Mouse (Mus musculus): ENCODE data around the gene Mgat5. TPM values are rescaled to one million over a fixed set of nuclear protein-coding genes. Genes with fewer than 3 reads are reported as not detected.

Mgat5 gene
- polyA plus RNA-seq, 1 experiment from 2014 or later: 5.9 TPM

DNA sequence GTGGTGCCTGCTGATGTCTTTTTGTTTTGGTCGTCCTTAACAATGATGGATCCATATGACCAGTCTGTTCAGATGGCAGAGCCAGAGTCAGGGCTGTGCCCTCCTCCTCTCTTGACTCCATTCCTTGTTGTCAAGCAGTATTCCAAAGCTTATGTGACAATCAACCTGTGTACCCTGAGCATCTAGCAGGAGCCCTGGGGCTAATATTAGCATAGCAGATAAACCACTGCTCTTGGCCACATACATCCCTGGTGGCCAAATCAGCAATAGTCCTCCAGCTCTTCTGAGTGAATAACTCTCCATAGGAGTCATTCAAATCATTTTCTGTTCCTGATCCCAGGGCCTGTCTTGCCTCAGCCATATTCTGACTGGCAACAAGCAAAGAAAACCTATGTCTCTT is 211.1 kb downstream of the Mgat5 start:
- Histone ChIP-seq H3K9me3 (no peaks in the 10 kb centered on the region), H3K9ac (no peak overlapping the region), H3K4me3 (replicated peaks) (no peak overlapping the region), H3K27ac (no peak overlapping the region), H3K27me3 (replicated peaks) (no peaks in the 10 kb centered on the region), H3K4me1 (replicated peaks) (no peaks in the 10 kb centered on the region; the same call in 1 of the 2 replicates), H3K36me3 (peaks cover 13% of the 10 kb centered on the region; the same call in 1 of the 2 replicates), H3K4me2 (replicated peaks) (no peak overlapping the region)
- ATAC-seq: no peak
- 90% methylated on average over 1 of the region's 1 CpGs for WGBS

DNA sequence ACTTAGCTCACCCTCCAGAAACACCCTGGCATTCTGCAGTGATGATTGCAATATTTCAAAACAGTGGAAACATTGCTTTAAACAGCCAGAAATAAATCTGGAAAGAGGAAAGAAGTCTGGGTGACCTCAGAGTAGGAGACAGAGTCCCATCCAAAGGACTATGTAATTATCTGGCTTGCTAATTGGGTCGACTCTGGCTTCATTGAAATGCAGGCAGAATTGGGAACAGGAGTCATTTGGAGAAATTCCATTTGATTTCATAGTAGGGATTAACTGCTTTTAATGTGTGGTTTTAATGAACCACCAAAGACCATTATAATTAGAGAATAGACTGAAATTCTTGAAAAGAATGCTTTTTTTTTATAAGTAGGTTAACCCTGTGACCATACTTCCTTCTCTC is 212.2 kb downstream of the Mgat5 start:
- no peak overlapping the region for H3K4me2 ChIP-seq (replicated peaks)
- H3K4me1 ChIP-seq (replicated peaks): no peaks in the 10 kb centered on the region; the same call in 1 of the 2 replicates
- no peaks in the 10 kb centered on the region for H3K9me3 ChIP-seq
- H3K27ac ChIP-seq: no peak overlapping the region
- no peak overlapping the region for H3K9ac ChIP-seq
- WGBS: 80% methylated on average over 1 of the region's 1 CpGs
- peaks cover 12% of the 10 kb centered on the region; the same call in 1 of the 2 replicates for H3K36me3 ChIP-seq
- H3K27me3 ChIP-seq (replicated peaks): no peaks in the 10 kb centered on the region
- no peak for ATAC-seq
- no peak overlapping the region for H3K4me3 ChIP-seq (replicated peaks)

DNA sequence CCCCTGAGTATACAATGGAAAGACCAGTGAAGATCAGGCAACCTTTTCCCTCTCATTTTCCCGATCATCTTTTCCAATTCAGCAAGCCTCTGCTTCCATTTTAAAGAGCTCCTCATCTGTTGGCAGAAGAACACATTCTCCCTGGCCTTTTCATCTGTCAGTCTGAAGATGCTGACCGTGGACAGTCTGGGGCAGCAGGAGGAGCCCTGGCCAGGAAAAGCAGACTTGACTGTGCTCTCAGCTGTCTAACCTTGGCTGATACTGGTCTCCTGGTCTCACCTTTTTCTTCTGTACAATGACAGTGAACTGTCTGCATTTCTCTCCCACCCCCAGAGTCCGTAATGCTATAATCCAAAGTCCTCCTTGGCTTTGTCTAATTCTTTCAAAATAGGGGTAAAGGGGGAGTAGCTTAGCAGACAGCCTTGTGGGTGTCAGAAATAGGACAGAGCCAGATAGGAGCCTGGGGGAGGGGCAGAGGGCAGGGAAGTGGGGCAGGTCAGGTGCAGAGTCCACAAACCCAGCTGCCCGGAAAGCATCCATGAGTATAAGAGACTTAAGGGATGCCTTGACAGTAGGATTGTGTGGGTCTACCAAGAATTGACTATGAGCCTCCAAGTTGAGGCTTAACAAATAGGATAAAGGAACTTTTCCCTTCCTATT is 214.2 kb downstream of the Mgat5 start:
- Histone ChIP-seq H3K9ac (no peak overlapping the region), H3K4me1 (replicated peaks) (no peaks in the 10 kb centered on the region; the same call in 1 of the 2 replicates), H3K36me3 (0 out of 2 replicates have a peak, but pooled peaks cover 3% of the 10 kb centered on the region), H3K9me3 (no peaks in the 10 kb centered on the region), H3K4me2 (replicated peaks) (no peak overlapping the region), H3K27ac (no peak overlapping the region), H3K27me3 (replicated peaks) (no peaks in the 10 kb centered on the region), H3K4me3 (replicated peaks) (no peak overlapping the region)
- ATAC-seq: no peak
- WGBS: 80% methylated on average over 4 of the region's 4 CpGs

DNA sequence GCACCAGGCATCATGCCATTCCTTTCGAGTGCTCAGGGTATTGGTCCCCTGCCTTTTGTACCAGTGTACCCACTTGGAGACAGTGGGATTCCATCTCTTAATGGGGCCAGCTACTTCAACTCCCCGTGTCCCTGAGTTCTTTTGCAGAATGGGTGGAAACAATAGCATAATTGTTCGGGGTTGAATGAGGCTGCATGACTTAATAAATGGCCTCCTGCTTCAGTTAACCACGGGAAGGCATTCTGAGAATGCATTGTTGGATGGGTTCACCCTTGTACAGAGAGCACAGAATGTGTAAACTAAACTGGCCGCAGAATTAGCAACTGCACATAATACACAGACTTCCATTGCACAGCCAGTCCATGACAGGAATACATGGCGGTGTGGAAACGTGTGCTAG is 214.8 kb downstream of the Mgat5 start:
- Histone ChIP-seq H3K4me1 (replicated peaks) (no peaks in the 10 kb centered on the region; the same call in 1 of the 2 replicates), H3K27me3 (replicated peaks) (no peaks in the 10 kb centered on the region), H3K4me3 (replicated peaks) (no peak overlapping the region), H3K36me3 (0 out of 2 replicates have a peak, but pooled peaks cover 3% of the 10 kb centered on the region), H3K27ac (no peak overlapping the region), H3K9ac (no peak overlapping the region), H3K4me2 (replicated peaks) (no peak overlapping the region), H3K9me3 (no peaks in the 10 kb centered on the region)
- no peak for ATAC-seq
- WGBS: 60% methylated on average over 7 of the region's 7 CpGs

DNA sequence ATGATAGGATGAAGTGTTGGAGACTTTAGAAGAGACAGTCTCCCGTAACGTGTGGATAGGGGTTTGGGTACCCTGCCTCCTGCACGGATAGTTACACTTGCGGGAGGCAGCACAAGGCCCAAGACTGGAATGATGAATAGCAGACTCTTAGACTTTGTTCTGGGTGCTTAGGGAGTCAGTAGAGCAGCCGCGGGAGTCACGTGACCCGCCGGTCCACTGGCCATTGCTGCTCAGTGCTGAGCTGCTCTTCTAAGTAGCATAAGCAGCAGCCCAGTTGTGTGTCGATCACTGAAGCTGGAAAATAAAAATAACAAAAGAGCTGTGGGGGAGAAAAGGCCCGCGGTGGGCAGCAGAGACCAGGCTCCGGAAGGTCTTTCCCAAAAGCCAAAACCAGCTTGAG is 215.6 kb downstream of the Mgat5 start:
- peak; percentile 59 for ATAC-seq
- H3K36me3 ChIP-seq: 0 out of 2 replicates have a peak, but pooled peaks cover 3% of the 10 kb centered on the region
- H3K4me2 ChIP-seq (replicated peaks): no peak overlapping the region
- H3K9me3 ChIP-seq: no peaks in the 10 kb centered on the region
- H3K27me3 ChIP-seq (replicated peaks): no peaks in the 10 kb centered on the region
- H3K9ac ChIP-seq: no peak overlapping the region
- peaks cover 3% of the 10 kb centered on the region; the same call in 1 of the 2 replicates for H3K4me1 ChIP-seq (replicated peaks)
- peak overlapping the region; percentile 56; the same call in 1 of the 2 replicates for H3K27ac ChIP-seq
- 51% methylated on average over 13 of the region's 13 CpGs for WGBS
- H3K4me3 ChIP-seq (replicated peaks): no peak overlapping the region

DNA sequence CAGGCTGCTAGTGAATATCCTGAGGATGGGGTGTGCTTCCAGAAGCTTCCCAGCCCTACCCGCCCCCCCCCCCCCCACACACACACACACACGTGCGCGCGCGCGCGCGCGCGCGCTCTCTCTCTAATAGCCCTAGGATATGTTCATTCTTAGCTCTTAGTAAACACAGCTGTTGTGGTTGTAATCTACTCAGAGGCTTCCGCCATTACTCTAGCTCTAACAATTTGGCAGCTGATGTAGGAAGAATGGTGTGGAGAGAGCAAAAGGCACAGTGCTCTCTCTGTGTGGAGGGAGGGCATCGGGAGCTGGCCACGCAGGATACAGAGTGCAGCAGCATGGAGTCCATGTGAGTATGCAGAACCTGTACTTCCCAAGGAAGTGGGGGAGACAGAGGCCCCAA is 216.0 kb downstream of the Mgat5 start:
- Histone ChIP-seq H3K27ac (peak overlapping the region; percentile 56; the same call in 1 of the 2 replicates), H3K27me3 (replicated peaks) (no peaks in the 10 kb centered on the region)
- peak; percentile 63 for ATAC-seq

DNA sequence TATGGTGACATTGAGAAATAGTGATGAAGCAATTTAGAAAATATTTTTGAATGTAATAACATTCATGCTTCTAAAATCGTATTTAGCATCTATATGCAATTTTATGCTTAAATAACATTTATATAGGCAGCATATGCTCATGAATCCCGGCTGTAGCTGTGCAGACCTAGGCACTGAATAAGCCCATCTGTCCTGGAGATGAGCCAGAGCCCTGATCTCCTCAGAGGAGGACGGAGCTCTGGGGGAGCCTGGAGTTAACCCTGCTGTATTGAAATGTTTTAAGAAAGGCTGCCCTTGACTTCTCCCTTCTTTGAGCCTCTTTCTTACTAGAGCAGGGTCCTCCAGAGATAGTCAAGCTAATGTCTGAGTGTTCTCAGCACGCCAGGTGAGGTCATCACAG is 217.8 kb downstream of the Mgat5 start:
- H3K9me3 ChIP-seq: no peaks in the 10 kb centered on the region
- ATAC-seq: no peak
- no peak overlapping the region for H3K4me2 ChIP-seq (replicated peaks)
- no peaks in the 10 kb centered on the region for H3K27me3 ChIP-seq (replicated peaks)
- 61% methylated on average over 4 of the region's 4 CpGs for WGBS
- H3K27ac ChIP-seq: no peak overlapping the region
- H3K36me3 ChIP-seq: 0 out of 2 replicates have a peak, but pooled peaks cover 3% of the 10 kb centered on the region
- no peak overlapping the region for H3K9ac ChIP-seq
- H3K4me3 ChIP-seq (replicated peaks): no peak overlapping the region
- peaks cover 3% of the 10 kb centered on the region; the same call in 1 of the 2 replicates for H3K4me1 ChIP-seq (replicated peaks)

More for the DNA sequence above, 216.0 kb downstream of the Mgat5 start:
- Histone ChIP-seq H3K9ac (no peak overlapping the region), H3K9me3 (no peaks in the 10 kb centered on the region), H3K4me1 (replicated peaks) (peaks cover 3% of the 10 kb centered on the region; the same call in 1 of the 2 replicates), H3K36me3 (0 out of 2 replicates have a peak, but pooled peaks cover 3% of the 10 kb centered on the region), H3K4me3 (replicated peaks) (no peak overlapping the region), H3K4me2 (replicated peaks) (no peak overlapping the region)
- 38% methylated on average over 15 of the region's 15 CpGs for WGBS

DNA sequence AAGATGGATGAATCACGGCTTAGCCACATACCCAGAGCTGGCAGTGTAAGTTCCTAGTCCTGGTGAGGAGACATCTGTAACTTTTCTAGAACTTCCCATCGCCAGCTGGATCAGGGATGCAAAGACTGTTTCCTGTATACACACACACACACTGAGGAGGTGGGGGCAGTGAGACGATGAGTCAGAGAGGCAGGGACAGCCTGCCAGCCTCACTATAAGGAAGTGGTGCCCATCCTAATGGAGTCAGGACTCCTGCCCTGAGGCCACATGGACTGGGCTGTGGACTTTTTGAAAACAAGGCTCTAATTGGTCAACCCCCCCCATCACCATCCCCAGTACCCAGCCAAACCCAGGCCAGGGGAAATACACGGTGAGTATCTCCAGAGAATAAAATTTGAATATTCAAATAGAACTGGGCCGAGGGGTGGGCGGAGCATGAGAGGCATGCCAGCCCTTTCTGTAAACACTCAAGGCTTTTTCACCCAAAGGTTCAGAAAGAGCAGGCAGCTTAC is 220.3 kb downstream of the Mgat5 start:
- ATAC-seq: peak; percentile 85
- no peaks in the 10 kb centered on the region for H3K27me3 ChIP-seq (replicated peaks)
- H3K4me1 ChIP-seq (replicated peaks): peaks cover 3% of the 10 kb centered on the region; the same call in 1 of the 2 replicates
- no peak overlapping the region for H3K27ac ChIP-seq
- no peak overlapping the region for H3K4me3 ChIP-seq (replicated peaks)
- H3K4me2 ChIP-seq (replicated peaks): no peak overlapping the region
- WGBS: 28% methylated on average over 6 of the region's 6 CpGs
- no peaks in the 10 kb centered on the region for H3K9me3 ChIP-seq
- no peaks in the 10 kb centered on the region for H3K36me3 ChIP-seq
- H3K9ac ChIP-seq: no peak overlapping the region

DNA sequence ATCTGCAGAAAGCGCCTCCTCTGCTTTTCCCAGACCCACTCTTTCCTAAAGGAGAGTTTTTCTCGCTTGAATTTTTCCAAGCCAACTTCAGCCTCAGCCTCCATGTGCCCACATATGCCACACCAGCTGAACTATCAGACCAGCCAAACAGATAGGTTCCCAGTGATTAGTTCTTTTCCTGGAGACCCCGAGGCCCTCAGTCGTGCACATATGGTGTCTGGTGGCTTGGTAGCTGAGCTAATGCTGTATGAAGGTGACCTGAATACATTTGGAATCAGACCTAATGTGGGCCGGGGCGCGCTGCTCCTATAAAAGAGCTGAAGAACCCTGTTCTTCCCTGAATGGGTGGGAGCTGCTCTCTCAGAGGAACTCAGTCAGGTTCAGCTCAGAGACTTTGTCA is 225.5 kb downstream of the Mgat5 start:
- Histone ChIP-seq H3K9ac (no peak overlapping the region), H3K27me3 (replicated peaks) (no peaks in the 10 kb centered on the region)
- WGBS: 91% methylated on average over 7 of the region's 7 CpGs

DNA sequence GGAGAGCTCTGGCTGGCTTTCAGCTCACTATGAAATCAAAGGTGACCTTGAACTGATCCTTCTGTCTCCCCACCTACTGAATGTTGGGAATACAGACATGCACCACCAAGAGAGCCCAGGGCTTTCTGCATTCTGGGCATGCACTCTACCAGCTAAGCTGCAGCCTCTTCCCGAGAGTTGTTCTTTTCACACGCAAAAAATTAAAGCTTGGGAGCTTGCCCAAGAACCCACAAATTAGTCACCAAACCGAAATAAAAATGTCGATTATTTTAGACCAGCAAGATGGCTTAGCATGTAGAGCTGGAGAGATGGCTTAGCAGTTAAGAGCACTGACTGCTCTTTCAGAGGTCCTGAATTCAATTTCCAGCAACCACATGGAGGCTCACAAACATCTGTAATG is 230.0 kb downstream of the Mgat5 start:
- H3K4me2 ChIP-seq (replicated peaks): no peak overlapping the region
- H3K4me1 ChIP-seq (replicated peaks): peaks cover 3% of the 10 kb centered on the region; the same call in 1 of the 2 replicates
- H3K4me3 ChIP-seq (replicated peaks): no peak overlapping the region
- no peak overlapping the region for H3K9ac ChIP-seq
- no peak for ATAC-seq
- WGBS: 83% methylated on average over 4 of the region's 4 CpGs
- no peaks in the 10 kb centered on the region for H3K27me3 ChIP-seq (replicated peaks)
- no peaks in the 10 kb centered on the region for H3K9me3 ChIP-seq
- no peaks in the 10 kb centered on the region for H3K36me3 ChIP-seq
- H3K27ac ChIP-seq: no peak overlapping the region

More for the DNA sequence above, 225.5 kb downstream of the Mgat5 start:
- Histone ChIP-seq H3K4me1 (replicated peaks) (peaks cover 3% of the 10 kb centered on the region), H3K9me3 (no peaks in the 10 kb centered on the region), H3K4me3 (replicated peaks) (no peak overlapping the region), H3K27ac (no peak overlapping the region), H3K36me3 (no peaks in the 10 kb centered on the region), H3K4me2 (replicated peaks) (no peak overlapping the region)
- ATAC-seq: no peak

DNA sequence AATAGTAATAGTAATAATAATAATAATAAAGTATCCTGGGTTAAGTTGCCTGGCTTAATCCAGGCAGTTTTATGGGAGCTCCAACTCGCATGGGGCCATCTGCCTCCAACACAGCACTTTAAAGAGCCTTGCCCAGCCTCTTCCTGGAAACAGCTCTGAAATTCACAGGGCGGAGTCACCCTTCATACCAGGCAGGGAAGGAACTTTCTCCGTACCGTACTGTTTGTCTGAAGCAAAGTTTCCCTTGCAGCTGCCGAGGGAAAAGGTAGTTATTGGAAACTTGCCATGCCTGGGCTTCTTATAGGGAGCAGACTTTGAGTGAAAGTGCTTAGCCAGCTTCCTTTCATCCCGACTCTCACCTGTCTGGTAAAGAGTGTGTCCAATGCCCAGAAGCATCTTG is 232.3 kb downstream of the Mgat5 start:
- peaks cover 3% of the 10 kb centered on the region for H3K4me1 ChIP-seq (replicated peaks)
- WGBS: 45% methylated on average over 6 of the region's 6 CpGs
- H3K4me3 ChIP-seq (replicated peaks): no peak overlapping the region
- H3K27me3 ChIP-seq (replicated peaks): no peaks in the 10 kb centered on the region
- H3K9me3 ChIP-seq: no peaks in the 10 kb centered on the region
- H3K27ac ChIP-seq: no peak overlapping the region
- no peaks in the 10 kb centered on the region for H3K36me3 ChIP-seq
- H3K4me2 ChIP-seq (replicated peaks): no peak overlapping the region
- no peak overlapping the region for H3K9ac ChIP-seq
- 0 out of 2 replicates have a peak, but pooled peaks have one; percentile 42 for ATAC-seq

DNA sequence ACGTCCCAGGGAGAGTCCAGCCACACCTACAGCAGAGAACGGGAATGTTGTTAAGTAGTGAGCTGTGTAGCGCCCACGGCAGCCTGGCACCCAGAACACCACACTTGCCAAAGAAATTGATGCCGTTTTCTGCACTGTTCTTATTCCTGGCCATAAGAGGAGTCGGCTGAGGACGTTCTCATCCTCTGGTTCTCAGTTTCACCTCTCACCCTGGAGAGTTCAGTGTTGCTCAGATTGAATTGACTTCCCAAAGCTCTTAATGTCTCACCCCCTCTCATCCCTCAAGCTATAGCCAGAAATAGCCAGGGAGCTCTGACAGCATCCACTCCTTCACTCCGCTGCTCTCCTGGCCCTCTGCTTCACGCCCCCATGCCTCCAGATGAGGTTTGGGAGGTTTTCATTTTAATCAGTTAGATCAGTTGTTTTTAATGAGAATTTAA is 234.7 kb downstream of the Mgat5 start:
- no peaks in the 10 kb centered on the region for H3K27me3 ChIP-seq (replicated peaks)
- WGBS: 76% methylated on average over 9 of the region's 9 CpGs
- H3K4me1 ChIP-seq (replicated peaks): peaks cover 9% of the 10 kb centered on the region; the same call in 1 of the 2 replicates
- no peak overlapping the region for H3K27ac ChIP-seq
- no peak overlapping the region for H3K4me3 ChIP-seq (replicated peaks)
- no peak for ATAC-seq
- H3K9me3 ChIP-seq: no peaks in the 10 kb centered on the region
- H3K9ac ChIP-seq: no peak overlapping the region
- no peaks in the 10 kb centered on the region for H3K36me3 ChIP-seq
- no peak overlapping the region for H3K4me2 ChIP-seq (replicated peaks)

Measured in intestine, embryonic 15.5 days (tissue).